Mouse (Mus musculus) retina, embryonic 14.5 days (tissue): ENCODE data around the gene B9d2.
"Not testable (repeated sequence)": the region's sequence is repeated elsewhere in the genome, so short reads cannot be mapped to it uniquely, and the experiment has no call there.

Experiments used
- DNase-seq: peaks from one replicate; pipeline ENCODE4 v3.0.0-alpha.2; 2015; ENCODE audit warnings: low spot score

The B9d2 gene

DNA sequence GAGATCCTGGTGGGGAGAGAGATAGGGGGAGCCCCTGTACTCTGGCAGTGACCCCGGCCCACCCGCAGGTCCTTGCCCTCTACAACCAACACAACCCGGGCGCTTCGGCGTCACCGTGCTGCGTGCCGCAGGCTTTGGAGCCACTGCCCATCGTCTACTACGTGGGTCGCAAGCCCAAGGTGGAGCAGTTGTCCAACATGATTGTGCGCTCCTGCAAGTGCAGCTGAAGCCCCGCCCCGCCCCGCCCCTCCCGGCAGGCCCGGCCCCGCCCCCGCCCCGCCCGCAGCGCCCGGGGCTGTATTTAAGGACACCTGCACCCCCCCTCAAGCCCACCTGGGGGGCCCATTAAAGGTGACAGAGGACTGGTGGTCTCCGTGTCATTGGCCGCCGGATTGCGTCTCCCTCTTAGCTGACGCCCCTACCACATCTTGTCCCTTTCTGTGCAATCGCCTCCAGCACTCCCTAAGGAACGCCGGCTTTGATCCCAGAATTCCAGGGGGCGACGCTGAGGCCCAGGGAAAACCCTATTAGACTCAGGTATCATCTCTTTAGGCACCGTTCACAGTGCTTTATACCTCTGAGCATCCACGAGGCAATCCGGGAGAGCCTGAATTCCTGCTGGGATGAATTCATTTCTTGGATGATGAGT, 24.3 kb downstream of the B9d2 start:
- no peak for DNase-seq

DNA sequence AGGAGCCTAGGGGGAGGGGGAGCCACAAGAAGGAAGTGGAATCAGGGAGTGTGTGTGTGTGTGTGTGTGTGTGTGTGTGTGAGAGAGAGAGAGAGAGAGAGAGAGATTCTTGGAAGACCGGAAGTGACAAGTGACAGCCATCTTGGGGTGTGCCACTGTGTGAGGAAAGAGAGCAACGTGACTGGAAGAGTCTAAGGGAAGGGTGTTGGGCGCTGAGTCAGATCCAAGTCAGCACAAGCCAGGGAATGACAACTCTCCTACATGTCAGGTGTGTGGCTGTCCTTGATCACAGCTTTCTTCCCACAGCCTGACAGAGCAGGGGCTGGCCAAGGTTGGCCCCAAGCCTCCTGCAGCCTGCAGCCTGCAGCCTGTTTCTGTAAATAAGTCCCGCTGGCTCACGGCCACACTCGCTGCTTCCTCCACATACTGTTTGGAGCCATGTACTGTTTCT, 25.2 kb downstream of the B9d2 start:
- no peak for DNase-seq

DNA sequence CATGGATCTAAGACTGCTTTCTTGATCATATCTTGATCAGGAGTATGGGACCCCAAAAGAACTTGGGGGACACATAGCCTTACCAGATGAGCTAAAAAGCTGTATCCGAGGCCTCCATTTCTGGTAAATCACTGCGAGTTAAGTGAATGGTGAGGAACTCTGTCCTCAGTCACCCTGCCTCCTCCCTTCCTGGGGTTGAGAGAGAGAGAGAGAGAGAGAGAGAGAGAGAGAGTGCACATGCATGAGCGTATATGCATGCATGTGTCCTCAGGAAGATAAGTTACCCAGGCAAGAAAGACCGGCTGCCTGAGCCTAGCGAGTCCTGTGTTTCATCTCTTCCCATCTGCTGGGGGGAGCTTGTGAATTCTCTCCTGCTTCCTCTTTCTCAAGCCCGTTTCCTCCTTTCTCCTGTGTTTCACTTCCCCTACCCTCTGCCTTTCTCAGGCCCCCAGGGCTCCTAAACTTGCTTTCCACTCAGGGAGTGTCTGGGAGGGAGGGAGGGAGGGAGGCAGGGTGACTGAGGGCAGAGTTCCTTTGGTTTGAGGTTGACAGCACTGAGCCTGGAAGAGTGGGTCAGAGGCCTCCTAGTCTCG, 26.1 kb downstream of the B9d2 start:
- no peak for DNase-seq

DNA sequence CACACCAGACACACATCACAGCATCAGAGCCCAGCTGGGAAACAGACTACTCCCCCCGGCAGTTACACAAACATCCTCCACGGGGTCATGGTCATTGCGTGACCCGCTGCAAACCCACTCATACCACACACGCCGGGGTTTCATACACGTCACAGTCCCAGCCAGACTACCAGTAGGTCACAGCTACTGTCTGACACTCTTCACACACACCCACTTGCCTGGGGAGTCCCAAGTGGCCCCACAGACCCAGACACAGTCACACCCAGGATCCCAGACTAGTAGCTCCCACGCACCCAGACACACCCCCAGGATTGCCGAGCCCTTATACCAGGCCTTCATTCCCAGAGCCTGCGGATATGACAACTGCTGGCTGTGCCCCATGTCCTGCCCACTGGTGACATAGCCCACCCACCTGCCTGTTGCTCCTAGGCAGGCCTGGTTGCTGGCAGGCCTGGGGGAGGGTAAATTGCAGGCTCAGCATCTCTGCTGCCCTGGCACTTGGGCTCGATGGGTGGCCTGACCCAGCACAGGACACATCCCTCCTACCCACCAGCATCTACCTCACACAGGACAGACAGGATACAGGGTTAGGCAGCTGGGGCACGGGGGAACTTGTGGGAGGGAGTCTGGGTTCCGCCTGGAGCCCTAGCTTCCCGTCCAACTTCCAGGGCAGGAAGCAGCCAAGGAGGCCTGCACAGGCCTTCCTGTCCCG, 27.2 kb downstream of the B9d2 start:
- no peak for DNase-seq

DNA sequence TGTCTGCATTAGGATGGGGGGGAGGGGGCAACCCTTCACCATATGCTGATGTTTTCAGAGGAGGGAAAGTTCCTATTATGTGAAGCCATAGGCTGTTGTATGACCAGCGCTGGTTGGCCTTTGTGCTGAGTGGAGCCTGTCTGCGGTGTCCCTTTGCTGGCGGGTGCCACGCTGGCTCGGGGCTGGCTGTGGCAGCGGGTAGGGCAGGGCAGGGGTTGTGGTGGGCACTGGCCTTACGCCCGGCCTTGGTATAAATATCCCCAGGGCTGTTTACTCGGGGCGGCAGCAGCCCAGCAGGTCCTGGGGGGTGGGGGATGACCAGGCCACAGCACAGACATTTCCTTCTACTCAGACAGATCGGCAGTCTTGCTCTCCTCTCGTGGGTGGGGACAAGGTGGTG, 29.4 kb downstream of the B9d2 start:
- no peak for DNase-seq

DNA sequence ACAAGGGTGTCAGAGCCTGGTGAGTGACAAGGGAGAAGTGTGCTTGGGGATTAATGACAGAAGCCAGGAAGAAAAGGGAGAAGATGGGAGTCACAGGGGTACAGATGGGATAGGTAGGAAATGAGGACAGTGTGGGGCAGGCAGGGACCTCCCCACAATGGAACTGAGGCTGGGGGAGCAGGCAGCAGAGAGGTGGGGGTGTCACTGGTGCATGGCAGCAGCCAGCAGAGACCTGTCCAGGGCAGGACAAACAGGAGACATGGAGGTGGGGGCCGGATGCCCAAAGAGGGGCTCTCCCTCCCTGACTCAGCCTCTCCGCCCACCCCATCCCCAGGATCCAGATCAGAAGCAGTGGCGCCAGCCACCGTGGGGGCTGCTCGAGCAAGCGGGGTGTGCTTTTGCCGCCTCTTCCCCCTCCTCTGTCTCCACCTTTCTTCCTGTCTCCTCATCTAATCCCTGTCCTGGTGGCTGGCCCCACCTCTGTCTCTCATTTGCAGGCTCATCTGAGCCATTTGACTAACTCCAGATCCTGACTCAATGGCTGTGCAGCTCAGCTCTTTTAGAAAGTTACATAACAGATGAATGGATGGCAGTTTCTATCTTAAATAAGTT, 30.0 kb downstream of the B9d2 start:
- no peak for DNase-seq

DNA sequence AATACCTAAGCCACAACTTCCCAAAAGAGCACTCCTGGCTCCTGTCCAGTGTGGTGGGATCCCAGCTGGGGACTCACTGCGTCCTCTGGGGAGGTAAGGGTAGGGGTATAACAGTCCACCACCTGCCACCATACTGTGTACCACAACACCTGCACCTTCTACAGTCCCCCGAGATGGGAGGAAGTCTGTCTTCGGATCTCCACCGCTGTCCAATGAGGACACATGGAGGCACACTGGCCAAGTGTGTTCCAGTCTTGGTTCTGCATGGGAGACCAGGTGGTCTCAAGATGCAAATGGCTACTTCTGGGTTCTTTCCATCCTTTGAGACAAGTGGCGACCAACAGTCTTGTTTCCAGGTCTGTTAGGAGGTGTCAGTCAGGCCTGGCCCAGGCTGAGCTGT, 30.6 kb downstream of the B9d2 start:
- DNase-seq = no peak

DNA sequence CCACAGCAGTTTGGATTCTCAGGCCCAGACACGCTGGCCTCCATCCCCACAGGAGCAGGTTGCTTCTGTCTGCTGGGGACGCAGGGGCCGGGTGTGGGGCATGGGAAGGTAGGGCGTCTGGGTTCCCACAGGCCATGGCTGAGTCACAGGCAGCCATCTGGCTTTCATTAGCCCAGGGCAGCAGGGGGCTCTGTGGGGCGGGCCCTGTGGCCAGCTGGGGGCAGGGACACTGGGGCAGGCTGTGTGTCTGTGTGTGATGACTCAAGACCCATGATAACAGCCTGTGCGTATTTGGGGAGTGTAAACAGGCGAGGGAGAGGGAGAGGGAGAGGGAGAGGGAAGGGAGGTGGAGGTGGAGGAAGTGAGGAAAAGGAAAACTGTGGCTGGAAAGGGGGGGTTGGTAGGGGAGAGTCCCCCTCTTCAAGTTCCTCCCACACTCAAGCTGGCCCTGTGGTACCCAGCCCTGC, 31.2 kb downstream of the B9d2 start:
- DNase-seq = no peak

DNA sequence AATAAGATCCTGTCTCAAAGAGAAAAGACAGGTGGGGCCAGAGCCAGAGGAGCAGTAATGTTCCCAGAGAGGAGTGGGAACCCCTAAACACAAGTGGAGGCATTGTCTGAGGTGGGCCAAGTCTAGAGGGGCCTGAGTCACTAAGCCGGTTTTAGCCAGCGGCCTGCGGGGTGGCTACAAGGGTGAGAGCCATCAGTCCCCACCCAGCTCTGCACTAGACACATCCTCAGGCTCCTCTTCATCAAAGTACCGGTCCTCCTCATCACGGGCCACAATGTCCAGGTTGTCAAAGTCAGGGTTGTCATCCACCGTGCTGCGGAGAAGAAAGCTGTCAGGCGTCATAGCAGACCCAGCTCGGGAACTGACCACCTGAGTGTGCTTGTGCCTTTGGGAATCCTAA, 32.2 kb downstream of the B9d2 start:
- DNase-seq = no peak

DNA sequence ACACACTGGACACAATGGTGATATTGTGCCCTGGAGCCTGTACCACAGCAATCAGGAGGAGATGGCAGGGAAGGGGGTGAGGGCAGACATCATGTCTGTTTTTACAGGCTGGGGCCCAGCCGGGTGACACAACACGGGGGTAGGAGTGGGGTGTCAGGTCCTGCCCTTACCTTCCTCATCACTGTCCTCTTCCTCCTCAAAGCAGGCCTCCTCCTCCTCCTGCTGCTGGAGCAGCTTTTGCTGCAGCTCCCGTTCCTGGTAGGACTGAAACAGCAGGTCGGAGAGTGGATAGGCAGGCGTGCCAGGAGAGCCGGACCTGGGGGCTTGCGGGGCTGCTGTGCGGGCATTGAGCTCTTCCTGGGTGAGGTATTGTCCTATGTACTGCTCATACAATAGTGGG, 34.0 kb downstream of the B9d2 start:
- no peak for DNase-seq

DNA sequence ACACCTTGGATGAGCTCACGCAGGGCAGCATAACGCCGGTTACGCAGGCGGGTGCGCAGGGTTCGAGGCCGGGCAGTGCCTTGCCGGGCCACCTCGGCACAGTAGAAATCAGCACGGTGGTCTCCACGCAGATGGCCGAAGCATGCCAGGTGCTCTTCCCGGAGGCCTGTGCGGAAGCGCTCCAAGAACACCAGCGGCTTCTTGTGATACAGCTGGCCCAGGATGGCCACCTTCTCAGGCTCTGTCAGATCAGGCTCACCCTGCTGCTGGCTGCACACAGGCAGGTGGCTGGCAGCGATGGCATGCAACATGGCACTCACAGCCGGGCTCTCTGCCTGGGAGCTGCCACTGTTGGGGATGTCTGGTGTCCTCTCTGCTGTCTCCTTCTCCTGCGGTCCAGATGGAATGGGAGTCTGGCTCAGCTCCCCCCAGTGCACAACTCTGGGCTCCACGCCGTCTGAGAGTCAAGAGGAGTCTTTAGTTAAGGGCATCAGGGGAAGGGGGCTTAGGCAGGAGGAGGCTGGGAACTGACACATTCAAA, 35.2 kb downstream of the B9d2 start:
- DNase-seq = no peak

DNA sequence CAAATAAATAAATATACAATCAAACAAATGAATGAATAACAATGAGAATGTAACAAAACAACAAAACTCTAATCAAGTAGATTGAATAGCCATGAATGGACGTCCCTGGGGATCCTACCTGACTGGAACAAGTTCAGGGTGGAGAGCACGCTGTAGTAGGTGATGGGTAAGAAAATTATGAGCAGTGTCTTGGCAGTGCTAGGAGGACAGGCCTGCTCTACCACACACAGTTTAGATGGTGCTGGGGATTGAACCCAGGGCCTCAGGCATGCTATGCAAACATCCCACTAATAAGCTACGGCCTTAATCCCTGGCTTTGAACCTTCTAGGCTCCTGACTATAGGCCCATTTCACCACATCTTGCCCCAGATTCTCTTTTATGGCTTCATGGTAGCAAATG, 36.9 kb downstream of the B9d2 start:
- DNase-seq = no peak

DNA sequence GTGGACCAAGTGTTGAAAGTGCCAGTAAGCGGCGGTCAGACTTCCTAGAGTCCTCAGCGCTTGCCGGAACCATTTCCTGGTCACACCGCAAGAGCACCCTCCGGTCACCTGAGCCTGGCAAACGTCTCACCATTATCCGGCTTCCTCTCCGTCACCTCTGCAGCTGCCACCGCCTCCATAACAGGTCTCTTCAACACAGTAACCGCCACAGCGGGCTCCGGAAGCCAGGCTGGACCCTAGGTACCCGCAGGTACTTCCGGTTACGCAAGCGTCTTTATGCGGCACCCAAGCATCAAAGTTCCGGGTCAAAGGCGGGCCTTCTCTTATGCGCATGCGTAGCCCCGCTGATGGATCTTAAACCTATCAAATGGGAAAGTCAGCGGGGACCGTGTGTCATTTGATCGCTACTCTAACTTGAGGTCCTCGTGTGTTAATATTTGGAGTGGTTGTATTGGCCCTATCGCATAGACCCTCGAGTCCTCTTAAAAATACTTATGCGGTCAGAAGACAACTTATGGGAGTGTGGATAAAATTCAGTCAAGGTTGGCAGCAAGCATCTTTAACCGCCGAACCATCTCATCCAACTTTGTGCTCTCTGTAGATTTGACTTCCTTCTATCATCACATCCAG, 38.3 kb downstream of the B9d2 start, which contains the start of gene Ccdc97:
Gene Ccdc97 (minus strand): TSS at position 301 of the 630 bp plus-strand sequence.
- peak; percentile 97 for DNase-seq

DNA sequence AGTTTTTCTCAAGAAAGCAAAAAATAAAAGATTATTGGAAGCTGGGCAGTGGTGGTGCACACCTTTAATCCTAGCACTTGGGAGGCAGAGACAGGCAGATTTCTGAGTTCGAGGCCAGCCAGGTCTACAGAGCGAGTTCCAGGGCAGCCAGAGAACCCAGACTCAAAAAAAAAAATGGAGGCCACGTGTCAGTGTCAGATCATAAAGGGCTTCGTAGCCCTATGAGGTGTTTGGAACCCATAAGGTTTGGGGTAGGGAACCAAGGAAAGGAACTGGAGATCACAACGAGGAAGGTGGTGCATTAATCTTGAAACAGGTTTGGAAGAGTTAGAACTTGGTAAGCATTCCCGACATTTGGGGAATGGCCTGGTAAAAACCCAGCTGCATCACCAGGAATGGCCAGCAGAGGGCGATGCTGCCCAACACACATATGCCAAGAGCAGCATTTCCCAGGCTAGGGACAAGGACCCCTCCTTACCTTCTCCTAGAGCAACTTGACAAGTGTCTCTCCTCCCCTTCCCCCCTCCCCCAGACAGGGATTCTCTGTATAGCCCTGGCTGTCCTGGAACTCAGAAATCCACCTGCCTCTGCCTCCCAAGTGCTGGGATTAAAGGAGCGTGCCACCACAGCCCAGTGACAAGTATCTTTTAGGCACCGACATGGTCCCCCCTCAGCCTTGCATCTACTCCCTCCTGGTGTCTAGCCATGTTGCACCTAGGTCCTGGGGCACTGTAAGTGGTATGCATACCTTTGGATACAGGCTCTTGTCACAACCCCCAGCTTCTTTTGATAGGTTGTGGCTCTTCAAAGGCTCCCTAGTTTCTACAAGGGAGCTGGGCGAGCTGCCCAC, 39.4 kb downstream of the B9d2 start:
- DNase-seq = peak; percentile 91

DNA sequence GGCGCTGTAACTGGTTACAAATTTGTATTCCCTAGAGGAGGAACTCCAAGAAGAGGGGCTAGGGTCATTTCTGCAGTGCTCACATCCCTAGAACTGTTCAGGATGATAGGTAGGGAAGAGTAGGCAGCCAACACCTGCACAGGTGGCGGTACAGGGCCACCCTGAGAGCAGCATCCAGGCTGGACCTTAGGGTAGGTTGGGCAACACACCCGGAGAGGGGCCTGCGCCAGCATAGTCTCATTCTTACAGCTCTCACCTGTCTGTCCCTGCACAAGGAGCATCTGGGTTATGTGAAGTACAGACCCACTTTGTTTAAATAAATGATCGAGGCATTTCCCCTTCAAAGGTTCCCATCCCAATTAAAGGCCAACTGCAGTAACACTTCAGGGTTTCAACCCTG, 40.2 kb downstream of the B9d2 start:
- DNase-seq = no peak

DNA sequence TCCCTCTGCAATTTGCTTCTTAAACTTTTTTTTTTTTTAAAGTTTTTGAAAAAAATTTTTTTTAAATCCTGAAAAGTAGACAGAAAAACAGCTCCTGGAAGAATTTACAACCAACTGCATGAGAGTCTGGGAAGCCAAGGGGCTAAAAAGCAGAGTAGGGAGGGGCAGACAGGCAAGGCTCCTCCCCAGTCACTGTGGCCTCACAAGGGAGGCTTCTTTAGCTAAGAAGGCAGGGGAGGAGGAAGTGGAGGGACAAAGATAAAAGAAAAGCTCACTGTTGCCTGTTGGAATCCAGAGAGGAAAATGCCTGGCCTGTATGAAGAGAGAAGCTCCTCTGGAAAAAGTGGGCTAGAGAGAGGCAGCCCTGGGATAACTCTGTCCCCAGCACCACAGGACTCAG, 41.2 kb downstream of the B9d2 start:
- DNase-seq = not testable (repeated sequence)

DNA sequence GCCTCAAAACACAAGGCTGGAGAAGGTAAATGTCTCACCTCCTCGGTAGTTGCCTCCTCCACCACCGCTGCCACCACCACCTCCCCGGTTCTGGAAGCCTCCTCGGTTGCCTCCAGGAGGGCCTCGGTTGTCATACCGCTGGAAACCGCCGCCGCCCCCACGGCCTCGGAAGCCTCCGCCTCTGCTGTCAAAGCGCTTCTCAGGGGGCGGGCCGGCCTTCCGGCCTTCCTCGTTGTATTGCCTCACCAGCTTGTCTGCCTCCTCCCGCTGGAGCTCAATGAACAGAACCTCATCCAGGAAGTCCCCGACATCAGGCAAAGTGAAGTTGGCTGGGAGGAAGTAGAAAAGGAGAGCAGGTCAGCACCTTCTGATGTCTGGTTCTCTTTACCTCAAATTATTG, 45.3 kb downstream of the B9d2 start:
- DNase-seq = no peak

DNA sequence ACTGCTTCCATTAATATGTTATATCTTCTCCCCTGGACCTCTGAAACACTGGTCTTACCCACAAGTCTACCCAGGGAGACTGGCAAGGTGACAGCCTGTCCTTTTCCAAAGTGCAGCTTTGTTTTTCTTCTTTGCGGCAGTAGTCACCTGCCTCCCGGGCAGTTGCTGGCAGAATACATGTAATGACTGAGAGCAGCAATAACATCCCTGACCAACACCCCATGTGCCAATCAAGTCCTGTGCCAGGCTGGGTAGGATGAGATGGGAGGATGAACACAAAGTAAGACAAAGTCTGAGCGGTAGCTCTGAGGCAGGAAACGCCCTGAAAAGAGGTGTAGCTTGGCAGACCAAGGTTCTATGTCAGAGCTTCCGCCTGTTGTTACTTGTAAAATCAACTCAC, 47.2 kb downstream of the B9d2 start:
- no peak for DNase-seq

DNA sequence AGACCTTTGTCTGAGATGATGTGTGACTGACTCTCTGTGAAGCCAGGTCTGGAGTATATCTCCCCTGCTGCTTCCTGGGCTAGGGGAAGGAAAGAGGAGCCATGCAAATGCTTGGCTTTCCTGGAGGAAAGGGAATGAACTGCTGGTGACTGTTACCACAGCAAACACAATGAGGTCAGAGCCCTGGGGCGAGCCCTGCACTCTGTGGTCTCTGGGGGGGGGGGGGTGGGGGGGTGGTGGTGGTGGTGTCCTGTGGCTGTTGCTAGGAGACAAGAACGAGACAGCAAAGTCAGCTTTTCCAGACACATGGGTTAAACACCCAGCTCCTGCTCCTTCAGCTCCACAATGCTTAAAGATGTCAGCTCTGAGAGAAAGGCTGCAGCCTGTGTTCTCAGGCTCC, 48.8 kb downstream of the B9d2 start:
- DNase-seq = no peak

DNA sequence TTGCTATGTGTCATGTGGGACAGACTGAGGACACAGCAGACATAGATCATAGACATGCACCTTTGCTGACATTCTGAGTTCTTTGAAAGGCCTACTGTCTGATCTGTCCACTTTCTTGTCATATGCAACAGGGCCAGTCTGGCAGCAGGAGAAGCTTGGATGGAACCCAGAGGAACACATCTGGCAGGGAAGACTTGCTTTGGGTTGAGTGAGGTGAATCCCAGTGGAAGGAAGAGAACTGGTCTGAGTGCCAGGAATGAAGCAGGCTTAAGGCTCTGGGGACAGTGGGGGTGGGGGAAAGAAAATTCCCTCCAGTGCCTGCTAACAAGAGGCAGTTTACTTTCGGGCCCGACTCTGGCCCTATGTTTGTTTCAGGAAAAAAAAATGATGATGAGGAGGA, 49.3 kb downstream of the B9d2 start:
- DNase-seq = no peak
